Mouse (Mus musculus) cerebellum, postnatal 36 days (tissue): ENCODE results near the gene Olfr1140.

ENCODE experiments used
- DNase-seq, 2 experiments: peaks; one replicate each; pipeline ENCODE4 v3.0.0; 2021 to 2022; ENCODE audit warnings: mixed read lengths in 2 of 2

The Olfr1140 gene

DNA sequence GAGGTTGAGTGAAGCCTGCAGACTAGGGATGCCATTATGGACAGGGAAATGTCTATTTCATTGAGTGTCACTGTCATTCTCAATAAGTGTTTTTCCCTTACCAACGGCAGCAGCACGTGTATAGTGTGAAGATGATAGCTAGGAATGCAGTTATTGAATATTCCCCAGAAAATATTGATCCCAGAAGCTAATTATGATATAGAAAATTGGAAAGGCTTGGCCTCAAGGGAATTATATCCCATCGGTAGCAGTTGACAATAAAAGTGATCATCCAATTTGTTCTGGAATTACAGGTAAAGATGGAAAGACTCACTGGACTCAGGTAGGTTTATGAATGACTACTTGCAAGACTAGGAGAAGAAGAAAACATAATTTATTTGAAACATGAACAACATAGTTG, at the start of gene Olfr1140:
Olfr1140 (plus strand) TSS at position 301 of the 400 bp plus-strand sequence.
- no peak for DNase-seq

DNA sequence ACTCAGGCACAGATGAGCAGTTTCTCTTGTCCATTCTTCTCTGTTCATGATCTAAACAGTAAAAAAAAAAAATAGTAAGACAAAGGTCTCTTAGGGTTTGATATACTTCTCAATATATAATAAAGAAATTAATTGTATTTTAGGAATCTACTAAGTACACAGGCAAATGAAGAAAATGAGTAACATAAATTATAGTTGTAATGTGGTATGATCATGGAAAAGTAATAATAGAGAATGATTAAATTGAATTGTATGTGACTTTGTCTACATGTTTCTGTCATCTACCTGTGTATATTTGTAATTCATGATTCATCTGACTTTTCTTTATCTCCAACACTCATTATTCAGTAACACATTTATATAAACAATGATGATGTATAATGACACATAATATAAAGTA, 49.7 kb upstream of the Olfr1140 start, which contains the start of gene Olfr1136:
Olfr1136 (minus strand) TSS at position 101 of the 400 bp plus-strand sequence.
- no peak for DNase-seq

DNA sequence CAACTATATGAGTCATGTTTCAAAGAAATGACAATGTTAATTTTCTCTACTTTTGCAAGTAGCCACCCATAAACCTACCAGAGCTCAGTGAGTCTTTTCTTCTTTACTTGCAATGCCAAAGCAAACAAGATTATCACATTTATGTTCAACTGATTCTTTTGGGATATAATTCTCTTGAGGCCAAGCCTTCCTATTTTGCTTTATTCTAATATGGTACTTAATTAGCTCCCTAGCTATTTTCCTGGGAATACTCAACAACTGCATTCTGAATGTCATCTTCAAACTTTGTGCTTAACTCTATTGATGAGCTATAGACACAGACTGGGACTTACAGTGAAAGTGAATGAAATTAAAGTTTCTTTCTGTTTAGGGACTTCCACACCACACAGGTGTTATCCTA, 30.5 kb upstream of the Olfr1140 start, which contains the start of gene Olfr1137:
Olfr1137 (minus strand) TSS at position 101 of the 400 bp plus-strand sequence.
- no peak for DNase-seq

GRCm38 (mm10) chr2:87739878-87740277, 3.7 kb upstream of the Olfr1140 start, which contains the start of gene Olfr1138:
Gene Olfr1138 (minus strand): TSS chr2:87739978.
- no peak for DNase-seq

- no peak for DNase-seq
These were observed 10.3 kb downstream of the Olfr1140 start, which contains the start of gene Olfr1141 for GRCm38 (mm10) chr2:87753891-87754290. Gene Olfr1141 (minus strand): TSS chr2:87753991.

- DNase-seq, result no peak
These were observed 32.6 kb downstream of the Olfr1140 start for GRCm38 (mm10) chr2:87776143-87776542.

DNA sequence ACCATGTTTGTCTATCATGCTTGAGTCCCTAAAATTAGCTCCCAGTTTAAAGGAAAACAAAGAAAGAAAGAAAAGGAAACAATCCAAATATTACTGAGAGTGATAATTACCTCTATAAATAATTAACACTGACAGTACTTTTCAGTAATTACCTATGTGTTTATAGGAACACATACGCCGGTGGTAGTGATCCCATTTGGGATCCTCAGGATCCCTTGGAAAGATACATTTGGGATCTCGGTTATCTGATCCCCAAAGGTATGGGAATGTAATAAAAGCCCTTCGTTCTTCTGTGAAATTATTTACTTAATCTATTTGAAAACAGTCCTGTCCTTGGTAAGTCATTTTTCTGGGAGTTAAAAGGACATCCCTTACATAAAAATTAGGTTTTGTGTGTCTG, 35.6 kb downstream of the Olfr1140 start, which contains the start of gene Olfr152:
Olfr152 (plus strand) TSS at position 301 of the 400 bp plus-strand sequence.
- DNase-seq, result no peak
